Mouse (Mus musculus) embryonic facial prominence, embryonic 14.5 days (tissue): ENCODE results near the gene Cul4a. TPM values are rescaled to one million over a fixed set of nuclear protein-coding genes. Genes with fewer than 3 reads are reported as not detected.
"Not testable (repeated sequence)": the region's sequence is repeated elsewhere in the genome, so short reads cannot be mapped to it uniquely, and the experiment has no call there.

Source experiments
- ATAC-seq: fragments of 200-750 bp; cut with Nextera tagmentation; 2 replicates; pipeline ENCODE4 v1.8.0; 2017; ENCODE audit warnings: low read depth, moderate number of reproducible peaks, moderate TSS enrichment
- DNase-seq: peaks from one replicate; pipeline ENCODE4 v3.0.0-alpha.2; 2015; ENCODE audit warnings: low spot score
- H3K27ac ChIP-seq: fragments of 300-500 bp; sonication (generic); replicated peaks from 2 replicates; pipeline ENCODE4 v1.5.1; 2014; ENCODE audit warnings: low read depth, mild to moderate bottlenecking, low read length, moderate library complexity
- H3K27me3 ChIP-seq: fragments of 300-500 bp; sonication (generic); replicated peaks from 2 replicates; pipeline ENCODE4 v1.6.1; 2014; ENCODE audit warnings: low read length; ENCODE audit not compliant: control insufficient read depth, insufficient read depth
- H3K36me3 ChIP-seq: fragments of 300-500 bp; sonication (generic); 2 replicates; pipeline ENCODE4 v1.6.1; 2014; ENCODE audit warnings: low read length, mixed read lengths; ENCODE audit not compliant: control insufficient read depth, insufficient read depth
- H3K4me1 ChIP-seq: fragments of 300-500 bp; sonication (generic); 2 replicates; pipeline ENCODE4 v1.6.1; 2014; ENCODE audit warnings: antibody characterized with exemption, low read length; ENCODE audit not compliant: control insufficient read depth, insufficient read depth
- H3K4me2 ChIP-seq: fragments of 300-500 bp; sonication (generic); 2 replicates; pipeline ENCODE4 v1.6.1; 2014; ENCODE audit warnings: low read depth, mild to moderate bottlenecking, low read length, moderate library complexity, mixed read lengths
- H3K4me3 ChIP-seq: fragments of 300-500 bp; sonication (generic); 2 replicates; pipeline ENCODE4 v1.5.1; 2014; ENCODE audit warnings: low read depth, mild to moderate bottlenecking, low read length
- H3K9ac ChIP-seq: fragments of 300-500 bp; sonication (generic); 2 replicates; pipeline ENCODE4 v1.6.1; 2014; ENCODE audit warnings: low read depth, mild to moderate bottlenecking, low read length, moderate library complexity, mixed read lengths
- H3K9me3 ChIP-seq: fragments of 300-500 bp; sonication (generic); 2 replicates; pipeline ENCODE4 v1.6.1; 2016; ENCODE audit warnings: low read length; ENCODE audit not compliant: control insufficient read depth
- WGBS: fragments of 180-500 bp; shearing (Covaris S2); extraction: QIAGEN DNeasy Blood & Tissue Kit; methylation state at CpG from one replicate; pipeline ENCODE4 v1.1.7; 2014; 5-methylcytosine and 5-hydroxymethylcytosine counted together
- polyA plus RNA-seq: library from polyadenylated mRNA; unstranded; fragments of >200 nt; fragmentation: Nextera tagmentation; extraction: Ambion mirVana; gene quantifications from 2 replicates; pipeline ENCODE4 v1.2.1, GENCODE M21; 2014

Gene Cul4a
- polyA plus RNA-seq: 115 and 117 TPM in 2 replicates

DNA sequence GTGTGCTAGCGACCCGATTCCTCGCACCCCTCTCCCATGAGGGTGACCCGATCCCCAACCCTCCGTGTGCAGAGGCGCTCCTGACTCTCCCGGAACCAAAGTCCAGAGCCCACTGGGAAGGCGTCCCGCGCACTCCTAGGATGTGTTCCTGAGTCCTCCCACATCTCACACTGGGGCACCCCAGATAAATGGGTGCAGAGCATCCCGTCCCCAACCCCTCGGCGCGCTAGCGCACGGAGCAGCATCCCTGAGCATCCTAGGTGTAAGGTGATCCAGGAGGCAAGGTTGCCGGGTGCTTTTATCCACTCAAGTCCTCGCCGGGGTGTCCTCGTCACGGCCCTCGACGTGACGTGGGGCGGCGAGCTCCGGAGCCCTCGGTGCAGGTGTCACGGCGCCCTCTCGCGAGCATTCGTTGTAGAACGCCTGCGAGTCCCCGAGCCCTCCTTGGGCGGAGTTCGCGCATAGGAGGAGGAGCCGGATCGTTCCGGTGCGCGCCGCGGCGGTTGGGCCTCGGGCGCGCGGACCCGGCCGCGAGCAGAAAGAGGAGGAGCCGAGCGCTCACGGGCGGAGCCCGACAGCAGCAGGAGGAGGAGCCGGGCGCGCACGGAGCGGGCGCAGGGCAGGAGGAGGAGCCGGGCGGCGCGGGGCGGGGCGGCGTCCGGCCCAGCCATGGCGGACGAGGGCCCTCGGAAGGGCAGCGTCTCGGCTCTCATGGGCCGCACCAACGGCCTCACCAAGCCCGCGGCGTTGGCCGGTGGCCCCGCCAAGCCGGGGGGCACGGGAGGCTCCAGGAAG lies at the start of gene Cul4a, which contains the start of gene Pcid2:
TSS of gene Cul4a (plus strand) at position 535 of the 795 bp plus-strand sequence.
TSS of gene Pcid2 (minus strand) at position 373 of the 795 bp plus-strand sequence.
- Histone ChIP-seq H3K27ac (peak within 1 kb of the TSS; percentile 91), H3K36me3 (peaks cover 5% of the 10 kb centered on the region), H3K27me3 (no peaks in the 10 kb centered on the region), H3K4me1 (peaks cover 13% of the 10 kb centered on the region; the same call in 1 of the 2 replicates), H3K4me2 (peak within 1 kb of the TSS; percentile 85), H3K9ac (peak within 1 kb of the TSS; percentile 97), H3K9me3 (no peaks in the 10 kb centered on the region), H3K4me3 (peak within 1 kb of the TSS; percentile 93)
- DNase-seq (peak; percentile 99), ATAC-seq (peak; percentile 94)
- under 1% methylated on average over 41 of the region's 87 CpGs for WGBS

DNA sequence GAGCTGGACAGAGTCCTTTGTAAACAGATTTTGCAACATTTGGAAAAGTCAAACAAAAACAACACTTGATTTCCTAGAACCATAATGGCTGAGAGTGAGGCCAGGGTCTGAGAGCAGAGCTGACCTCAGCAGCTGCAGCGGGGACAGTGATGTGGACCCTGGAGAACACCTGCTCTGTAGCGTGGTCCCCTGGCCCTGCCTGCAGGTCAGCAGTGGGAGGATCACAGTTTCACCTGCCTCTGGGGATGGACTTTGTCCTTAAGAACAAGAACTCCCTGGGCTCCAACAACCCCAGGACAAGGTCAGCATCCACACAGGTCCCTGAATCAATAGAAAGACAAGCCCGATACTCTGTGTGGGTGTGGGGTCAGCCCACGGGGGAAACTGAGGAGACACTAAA lies 48.1 kb upstream of the Cul4a start:
- DNase-seq (no peak), ATAC-seq (no peak)
- WGBS: 83% methylated on average over 4 of the region's 4 CpGs
- H3K9me3 ChIP-seq: no peaks in the 10 kb centered on the region
- H3K4me1 ChIP-seq: no peaks in the 10 kb centered on the region
- H3K36me3 ChIP-seq: no peaks in the 10 kb centered on the region
- no peak overlapping the region for H3K27ac ChIP-seq
- no peak overlapping the region for H3K9ac ChIP-seq
- H3K27me3 ChIP-seq: no peaks in the 10 kb centered on the region
- no peak overlapping the region for H3K4me3 ChIP-seq
- no peak overlapping the region for H3K4me2 ChIP-seq

DNA sequence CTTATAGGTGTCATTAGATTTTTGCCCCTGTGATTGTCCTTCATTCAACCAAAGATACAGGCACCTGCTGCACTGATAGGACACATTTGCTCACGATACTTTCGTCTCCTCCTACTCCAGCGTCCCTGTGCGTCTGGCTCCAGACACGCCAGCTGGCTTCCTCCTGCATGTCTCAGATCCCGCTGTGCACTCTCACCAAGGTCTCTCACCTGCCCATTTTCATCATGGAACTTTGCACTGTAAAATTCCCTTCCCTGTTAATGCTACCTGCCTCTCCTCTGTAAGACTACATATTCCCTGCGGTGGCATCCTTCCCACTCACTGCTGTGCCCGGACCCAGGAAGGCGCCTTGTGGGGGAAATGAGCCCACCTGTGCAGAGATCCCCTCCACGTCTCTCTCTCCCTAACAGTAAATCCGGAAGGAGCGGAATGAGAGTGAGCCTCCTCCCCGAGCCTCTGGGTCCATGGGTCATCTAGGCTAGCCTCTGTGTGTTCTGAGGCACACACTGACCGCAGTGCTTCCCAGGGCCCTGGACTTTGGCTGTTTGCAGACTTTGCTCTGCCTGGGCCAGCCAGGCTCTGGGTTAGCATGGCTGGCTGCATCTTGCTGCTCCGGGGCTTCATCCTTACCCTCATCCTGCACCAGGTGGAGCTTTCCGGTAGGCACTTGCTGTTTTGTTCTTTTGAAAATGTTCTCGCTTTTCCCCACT lies 44.8 kb upstream of the Cul4a start, which contains the start of gene Proz:
TSS of gene Proz (plus strand) at position 474 of the 710 bp plus-strand sequence.
- Histone ChIP-seq H3K36me3 (no peaks in the 10 kb centered on the region), H3K9ac (no peak within 1 kb of the TSS), H3K27ac (no peak within 1 kb of the TSS), H3K4me3 (no peak within 1 kb of the TSS), H3K27me3 (no peaks in the 10 kb centered on the region), H3K9me3 (no peaks in the 10 kb centered on the region), H3K4me2 (no peak within 1 kb of the TSS), H3K4me1 (no peaks in the 10 kb centered on the region)
- no peak for DNase-seq
- 76% methylated on average over 17 of the region's 17 CpGs for WGBS
- no peak for ATAC-seq

DNA sequence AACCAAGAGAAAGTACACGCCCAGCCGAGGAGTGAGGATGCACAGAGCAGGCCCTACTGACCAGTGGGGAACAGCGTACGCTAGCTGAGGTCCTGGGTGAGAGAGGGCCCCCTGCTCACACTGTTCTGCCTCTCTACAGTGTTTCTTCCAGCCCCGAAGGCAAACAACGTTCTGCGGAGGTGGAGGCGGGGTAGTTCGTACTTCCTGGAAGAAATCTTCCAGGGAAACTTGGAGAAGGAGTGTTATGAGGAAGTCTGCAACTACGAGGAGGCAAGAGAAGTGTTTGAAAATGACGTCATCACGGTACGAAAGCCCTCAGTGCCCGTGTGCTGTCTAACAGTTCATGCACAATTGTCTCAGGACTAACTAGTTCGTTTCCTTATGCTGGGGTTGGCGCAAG lies 42.3 kb upstream of the Cul4a start:
- Histone ChIP-seq H3K4me3 (no peak overlapping the region), H3K9ac (no peak overlapping the region), H3K36me3 (no peaks in the 10 kb centered on the region), H3K4me2 (no peak overlapping the region), H3K27ac (no peak overlapping the region), H3K4me1 (no peaks in the 10 kb centered on the region), H3K9me3 (no peaks in the 10 kb centered on the region), H3K27me3 (no peaks in the 10 kb centered on the region)
- DNase-seq (no peak), ATAC-seq (no peak)
- 68% methylated on average over 16 of the region's 16 CpGs for WGBS

DNA sequence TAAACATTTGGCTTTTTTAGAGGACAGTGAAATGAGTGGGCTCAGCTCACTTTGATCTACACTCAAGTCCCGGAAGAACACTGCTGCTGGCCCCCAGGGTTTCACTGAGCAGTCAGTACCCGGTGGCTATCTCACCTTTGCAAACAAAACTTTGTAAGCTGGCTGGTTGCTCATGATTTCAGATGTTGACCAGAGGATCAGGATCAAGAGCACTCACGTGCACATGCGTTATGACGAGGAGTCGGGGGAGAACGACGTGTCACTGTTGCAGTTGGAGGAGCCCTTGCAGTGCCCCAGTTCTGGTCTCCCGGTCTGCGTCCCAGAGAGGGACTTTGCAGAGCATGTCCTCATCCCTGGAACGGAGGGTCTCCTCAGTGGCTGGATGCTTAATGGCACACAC lies 32.2 kb upstream of the Cul4a start:
- Histone ChIP-seq H3K36me3 (peaks cover 45% of the 10 kb centered on the region), H3K27ac (no peak overlapping the region), H3K9me3 (no peaks in the 10 kb centered on the region), H3K27me3 (no peaks in the 10 kb centered on the region), H3K4me1 (no peaks in the 10 kb centered on the region), H3K4me3 (no peak overlapping the region), H3K9ac (no peak overlapping the region), H3K4me2 (no peak overlapping the region)
- WGBS: 90% methylated on average over 11 of the region's 11 CpGs
- DNase-seq (no peak), ATAC-seq (no peak)

DNA sequence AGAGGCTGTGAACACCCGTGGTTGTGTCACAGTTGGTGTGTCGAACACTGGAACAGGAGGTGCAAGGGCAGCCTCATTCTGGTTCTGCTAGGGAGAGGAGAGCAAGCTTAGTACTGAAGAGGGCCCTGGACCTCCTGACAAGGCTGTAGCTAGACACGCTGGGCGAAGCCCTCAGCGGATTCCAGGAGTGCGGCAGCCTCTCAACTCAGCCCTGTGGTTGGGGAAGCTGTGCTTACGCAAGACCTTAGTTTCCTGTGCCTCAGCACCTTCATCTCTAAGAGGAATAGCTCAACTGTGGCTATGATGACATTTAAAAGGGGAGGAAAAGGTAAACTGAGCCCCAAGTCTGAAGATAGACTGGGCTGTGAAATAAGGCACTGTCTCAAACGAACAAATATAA lies 30.4 kb upstream of the Cul4a start:
- Histone ChIP-seq H3K27me3 (no peaks in the 10 kb centered on the region), H3K4me1 (no peaks in the 10 kb centered on the region), H3K4me2 (no peak overlapping the region), H3K9ac (no peak overlapping the region), H3K36me3 (peaks cover 62% of the 10 kb centered on the region), H3K27ac (no peak overlapping the region), H3K4me3 (no peak overlapping the region), H3K9me3 (no peaks in the 10 kb centered on the region)
- WGBS: 95% methylated on average over 8 of the region's 8 CpGs
- no peak for DNase-seq
- ATAC-seq: no peak

DNA sequence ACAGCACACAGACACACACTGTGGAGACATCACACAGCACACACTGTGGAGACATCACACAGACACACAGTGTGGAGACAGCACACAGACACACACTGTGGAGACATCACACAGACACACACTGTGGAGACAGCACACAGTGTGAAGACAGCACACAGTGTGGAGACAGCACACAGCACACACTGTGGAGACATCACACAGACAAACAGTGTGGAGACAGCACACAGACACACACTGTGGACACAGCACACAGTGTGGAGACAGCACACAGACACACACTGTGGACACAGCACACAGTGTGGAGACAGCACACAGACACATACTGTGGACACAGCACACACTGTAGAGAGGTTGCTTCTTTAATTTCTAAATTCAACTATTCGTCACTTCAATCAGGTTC lies 29.8 kb upstream of the Cul4a start:
- H3K27ac ChIP-seq, H3K9me3 ChIP-seq, H3K4me1 ChIP-seq, H3K4me3 ChIP-seq, H3K27me3 ChIP-seq, ATAC-seq, DNase-seq, H3K9ac ChIP-seq, H3K4me2 ChIP-seq: not testable (repeated sequence)
- peaks cover 67% of the 10 kb centered on the region for H3K36me3 ChIP-seq
- 90% methylated on average over 1 of the region's 1 CpGs for WGBS

DNA sequence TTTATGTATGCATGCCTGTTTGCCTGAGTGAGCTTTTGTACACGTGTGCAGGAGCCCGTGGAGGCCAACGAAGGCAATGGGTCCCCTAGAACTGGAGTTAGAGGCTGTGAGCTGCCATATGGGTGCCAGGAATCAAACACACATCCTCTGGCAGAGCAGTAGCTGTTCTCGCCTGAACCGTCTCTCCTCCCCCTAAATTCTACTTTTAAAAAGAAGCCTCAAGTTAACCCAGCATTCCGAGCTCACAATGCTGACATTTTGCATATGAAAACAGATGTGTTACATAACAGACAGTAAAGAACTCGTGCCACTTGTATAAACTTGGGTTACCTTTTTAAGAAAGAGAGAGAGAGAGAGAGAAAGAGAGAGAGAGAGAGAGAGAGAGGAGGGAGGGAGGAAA lies 27.9 kb upstream of the Cul4a start:
- Histone ChIP-seq H3K27me3 (no peaks in the 10 kb centered on the region), H3K4me3 (no peak overlapping the region), H3K4me2 (no peak overlapping the region), H3K9ac (no peak overlapping the region), H3K36me3 (peaks cover 85% of the 10 kb centered on the region), H3K27ac (no peak overlapping the region), H3K4me1 (no peaks in the 10 kb centered on the region), H3K9me3 (no peaks in the 10 kb centered on the region)
- 87% methylated on average over 7 of the region's 7 CpGs for WGBS
- ATAC-seq: no peak
- no peak for DNase-seq
